Mouse (Mus musculus): ENCODE measurements at regions not wholly inside any gene's neighbourhood (a gene's known extent, or its start where the extent isn't known, plus 50 kb on each side); places are given as distances from the start of the nearest gene placed in this dataset.

DNA sequence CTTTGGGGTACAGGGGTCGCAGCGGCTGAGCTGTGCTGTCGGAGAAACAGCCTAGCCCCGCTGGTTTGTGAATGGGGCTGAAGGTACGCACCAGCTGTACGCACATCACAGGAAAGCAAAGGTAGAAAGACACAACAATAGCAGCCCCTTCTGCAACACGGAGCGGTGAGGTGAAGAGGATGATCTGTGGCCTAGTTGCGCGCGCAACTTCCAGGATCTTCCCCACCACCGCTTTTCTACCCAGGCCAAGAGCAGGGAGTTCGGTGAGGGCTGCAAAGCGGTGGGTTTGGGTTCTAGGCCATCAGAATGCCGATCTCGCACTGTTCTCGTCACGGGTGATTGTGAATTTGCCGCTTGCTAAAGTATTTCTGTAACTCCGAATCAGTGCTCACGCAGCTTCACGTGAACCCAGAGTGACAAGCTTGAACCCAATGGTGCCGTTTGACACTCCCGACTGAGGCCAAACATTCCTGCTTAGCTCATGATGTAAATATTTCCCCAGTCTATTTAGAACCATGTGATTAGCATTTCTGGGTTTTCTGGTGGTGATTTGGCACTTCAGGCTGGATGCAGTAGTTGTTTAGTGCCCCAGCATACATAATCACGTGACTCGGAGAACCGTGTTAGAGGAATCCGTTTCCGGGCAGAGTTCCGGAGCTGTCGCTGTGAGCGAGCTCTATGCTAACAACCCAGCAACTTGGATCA, 54.7 kb downstream of the Cryaa start:
- Histone ChIP-seq H3K27ac (no peak overlapping the region), H3K27me3 (ENCODE audit: control insufficient read depth, insufficient read depth, low read length) (no peaks in the 10 kb centered on the region), H3K9ac (replicated peaks) (no peak overlapping the region), H3K4me1 (replicated peaks; ENCODE audit: control insufficient read depth in 2 of 2, insufficient read depth in 2 of 2, low read length in 1 of 2) (no peaks in the 10 kb centered on the region), H3K4me3 (ENCODE audit: insufficient read depth in 1 of 2, low read depth in 2 of 2, low read length in 2 of 2) (no peak overlapping the region), H3K9me3 (ENCODE audit: control insufficient read depth, low read length) (no peaks in the 10 kb centered on the region), H3K4me2 (ENCODE audit: low read depth) (no peak overlapping the region), H3K36me3 (replicated peaks; ENCODE audit: control insufficient read depth, insufficient read depth, low read depth) (no peaks in the 10 kb centered on the region)
- DNase-seq (ENCODE audit: low read depth in 3 of 3, low spot score in 3 of 3) (no peak), ATAC-seq (ENCODE audit: insufficient read depth) (no peak)
- no peak for TF ChIP-seq CTCF (IDR thresholded peaks at IDR 0.05; ENCODE audit: low read depth)
- WGBS (ENCODE audit: insufficient replicate concordance): 79% methylated on average over 32 of the region's 32 CpGs

DNA sequence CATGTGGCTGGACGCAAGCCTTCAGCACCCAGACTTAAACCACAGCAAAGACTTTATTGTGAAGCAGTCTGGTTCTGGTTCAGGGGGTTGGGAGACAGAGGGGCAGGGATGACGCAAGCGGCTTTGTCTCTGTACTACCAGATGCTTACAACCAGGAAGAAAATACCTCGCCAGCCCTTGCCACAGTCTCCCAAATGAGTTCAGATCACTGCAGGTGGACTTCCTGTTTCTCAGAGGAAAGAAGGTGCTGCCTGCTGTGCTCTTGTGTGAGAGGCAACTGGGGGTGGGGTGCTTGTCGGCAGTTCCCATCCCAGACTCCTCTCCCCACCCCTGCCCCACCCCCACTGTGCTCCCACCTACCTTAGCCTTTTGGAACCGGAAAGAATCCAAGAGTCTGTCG, 56.9 kb downstream of the Cryaa start:
- Histone ChIP-seq H3K36me3 (replicated peaks; ENCODE audit: control insufficient read depth, insufficient read depth, low read depth) (no peaks in the 10 kb centered on the region), H3K27ac (no peak overlapping the region), H3K4me2 (ENCODE audit: low read depth) (no peak overlapping the region), H3K9me3 (ENCODE audit: control insufficient read depth, low read length) (no peaks in the 10 kb centered on the region), H3K9ac (replicated peaks) (no peak overlapping the region), H3K4me1 (replicated peaks; ENCODE audit: control insufficient read depth in 2 of 2, insufficient read depth in 2 of 2, low read length in 1 of 2) (peaks cover 0 to 4% of the 10 kb centered on the region in 2 experiments; a peak in 2 of 4 replicates), H3K4me3 (ENCODE audit: insufficient read depth in 1 of 2, low read depth in 2 of 2, low read length in 2 of 2) (no peak overlapping the region), H3K27me3 (ENCODE audit: control insufficient read depth, insufficient read depth, low read length) (no peaks in the 10 kb centered on the region)
- no peak for ATAC-seq (ENCODE audit: insufficient read depth)
- 44% methylated on average over 7 of the region's 7 CpGs for WGBS (ENCODE audit: insufficient replicate concordance)
- TF ChIP-seq CTCF (IDR thresholded peaks at IDR 0.05; ENCODE audit: low read depth) (no peak), EP300 (IDR thresholded peaks at IDR 0.05; ENCODE audit: low read depth) (no peak)
- no peak for DNase-seq (ENCODE audit: low read depth in 3 of 3, low spot score in 3 of 3)

DNA sequence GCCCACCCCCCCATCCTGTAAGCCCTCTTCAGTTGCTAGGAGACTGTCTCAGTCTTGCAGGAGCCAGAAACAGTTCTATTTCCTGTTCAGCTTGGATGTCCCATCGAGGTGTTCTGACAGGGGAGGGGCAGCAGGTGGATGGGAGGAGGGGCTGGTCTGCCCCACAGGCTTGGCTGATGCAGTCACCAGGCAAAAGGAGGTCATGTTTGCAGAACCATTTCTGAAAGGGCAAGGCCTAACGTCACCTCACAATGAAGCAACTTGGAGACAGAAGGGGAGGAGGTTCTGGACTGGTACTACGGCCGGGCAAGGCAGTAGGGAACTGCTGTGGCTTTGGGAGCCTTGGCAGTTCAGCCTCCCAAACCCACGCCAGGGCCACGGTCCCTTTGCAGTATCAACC, 59.1 kb downstream of the Cryaa start:
- Histone ChIP-seq H3K9ac (replicated peaks) (no peak overlapping the region), H3K9me3 (ENCODE audit: control insufficient read depth, low read length) (no peaks in the 10 kb centered on the region), H3K27ac (no peak overlapping the region), H3K4me2 (ENCODE audit: low read depth) (no peak overlapping the region), H3K4me3 (ENCODE audit: insufficient read depth in 1 of 2, low read depth in 2 of 2, low read length in 2 of 2) (no peak overlapping the region), H3K4me1 (replicated peaks; ENCODE audit: control insufficient read depth in 2 of 2, insufficient read depth in 2 of 2, low read length in 1 of 2) (peaks cover 0 to 8% of the 10 kb centered on the region in 2 experiments; a peak in 2 of 4 replicates), H3K27me3 (ENCODE audit: control insufficient read depth, insufficient read depth, low read length) (no peaks in the 10 kb centered on the region), H3K36me3 (replicated peaks; ENCODE audit: control insufficient read depth, insufficient read depth, low read depth) (no peaks in the 10 kb centered on the region)
- DNase-seq (ENCODE audit: low read depth in 3 of 3, low spot score in 3 of 3) (no peak), ATAC-seq (ENCODE audit: insufficient read depth) (no peak)
- WGBS (ENCODE audit: insufficient replicate concordance): 36% methylated on average over 6 of the region's 6 CpGs
- TF ChIP-seq CTCF (IDR thresholded peaks at IDR 0.05; ENCODE audit: low read depth): no peak
- no peak for TF ChIP-seq EP300 (IDR thresholded peaks at IDR 0.05; ENCODE audit: low read depth)

DNA sequence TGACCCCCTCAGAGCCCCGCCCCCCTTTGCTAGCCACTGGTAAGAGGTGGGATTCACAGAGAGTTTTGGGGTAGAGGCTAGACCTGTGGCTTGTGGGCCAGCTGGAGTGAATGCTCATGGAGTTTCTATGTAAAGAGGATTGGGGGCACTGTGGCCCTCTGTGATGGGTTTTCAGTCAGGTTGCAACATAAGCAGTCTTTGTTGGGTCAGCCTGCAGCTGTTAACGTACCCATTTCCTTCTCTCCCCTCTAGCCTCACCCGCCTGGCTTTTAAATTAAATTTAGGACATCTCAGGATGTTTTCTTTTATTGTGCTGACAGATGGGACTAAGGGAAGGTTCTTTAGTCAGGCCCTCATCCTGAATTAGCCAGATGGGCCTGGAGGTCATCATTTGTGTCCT, 60.6 kb downstream of the Cryaa start:
- no peak for DNase-seq (ENCODE audit: low read depth in 3 of 3, low spot score in 3 of 3)
- no peak overlapping the region for H3K9ac ChIP-seq (replicated peaks)
- no peak overlapping the region for H3K27ac ChIP-seq
- H3K4me2 ChIP-seq (ENCODE audit: low read depth): no peak overlapping the region
- 60% methylated on average over 3 of the region's 3 CpGs for WGBS (ENCODE audit: insufficient replicate concordance)
- TF ChIP-seq EP300 (IDR thresholded peaks at IDR 0.05; ENCODE audit: low read depth): no peak
- no peaks in the 10 kb centered on the region for H3K9me3 ChIP-seq (ENCODE audit: control insufficient read depth, low read length)
- no peak for ATAC-seq (ENCODE audit: insufficient read depth)
- H3K27me3 ChIP-seq (ENCODE audit: control insufficient read depth, insufficient read depth, low read length): no peaks in the 10 kb centered on the region
- H3K36me3 ChIP-seq (replicated peaks; ENCODE audit: control insufficient read depth, insufficient read depth, low read depth): no peaks in the 10 kb centered on the region
- peaks cover 0 to 8% of the 10 kb centered on the region in 2 experiments; a peak in 2 of 4 replicates for H3K4me1 ChIP-seq (replicated peaks; ENCODE audit: control insufficient read depth in 2 of 2, insufficient read depth in 2 of 2, low read length in 1 of 2)
- no peak overlapping the region for H3K4me3 ChIP-seq (ENCODE audit: insufficient read depth in 1 of 2, low read depth in 2 of 2, low read length in 2 of 2)

DNA sequence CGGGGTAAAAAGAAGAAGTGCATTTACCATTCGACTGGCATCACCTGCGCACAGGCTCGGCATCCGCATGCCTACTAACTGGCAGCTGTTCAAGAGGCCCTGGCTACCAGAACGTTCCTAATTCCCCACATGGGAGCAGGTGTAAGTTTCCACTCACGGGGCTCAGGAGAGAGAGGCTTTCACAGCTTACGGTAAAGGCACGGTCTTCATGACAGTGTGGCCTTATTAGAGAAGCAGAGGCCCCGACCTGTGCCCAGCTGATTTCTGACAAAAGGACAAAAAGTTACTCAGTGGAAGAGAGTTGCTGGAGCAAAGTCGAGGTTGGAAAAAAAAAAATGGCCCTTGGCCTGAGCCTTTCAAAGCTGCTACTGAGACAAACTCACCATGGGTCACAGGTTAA, 62.0 kb downstream of the Cryaa start:
- no peaks in the 10 kb centered on the region for H3K27me3 ChIP-seq (ENCODE audit: control insufficient read depth, insufficient read depth, low read length)
- no peak overlapping the region for H3K4me2 ChIP-seq (ENCODE audit: low read depth)
- no peak overlapping the region for H3K27ac ChIP-seq
- H3K4me3 ChIP-seq (ENCODE audit: insufficient read depth in 1 of 2, low read depth in 2 of 2, low read length in 2 of 2): no peak overlapping the region
- H3K4me1 ChIP-seq (replicated peaks; ENCODE audit: control insufficient read depth in 2 of 2, insufficient read depth in 2 of 2, low read length in 1 of 2): peaks cover 0 to 8% of the 10 kb centered on the region in 2 experiments; a peak in 2 of 4 replicates
- ATAC-seq (ENCODE audit: insufficient read depth) (no peak), DNase-seq (ENCODE audit: low read depth in 3 of 3, low spot score in 3 of 3) (no peak)
- no peak for TF ChIP-seq CTCF (IDR thresholded peaks at IDR 0.05; ENCODE audit: low read depth)
- TF ChIP-seq EP300 (IDR thresholded peaks at IDR 0.05; ENCODE audit: low read depth): no peak
- no peak overlapping the region for H3K9ac ChIP-seq (replicated peaks)
- H3K9me3 ChIP-seq (ENCODE audit: control insufficient read depth, low read length): no peaks in the 10 kb centered on the region
- 60% methylated on average over 11 of the region's 11 CpGs for WGBS (ENCODE audit: insufficient replicate concordance)
- no peaks in the 10 kb centered on the region for H3K36me3 ChIP-seq (replicated peaks; ENCODE audit: control insufficient read depth, insufficient read depth, low read depth)

Measured in liver, embryonic 14.5 days (tissue).